Mouse (Mus musculus): ENCODE results near the gene Map2.

The Map2 gene

DNA sequence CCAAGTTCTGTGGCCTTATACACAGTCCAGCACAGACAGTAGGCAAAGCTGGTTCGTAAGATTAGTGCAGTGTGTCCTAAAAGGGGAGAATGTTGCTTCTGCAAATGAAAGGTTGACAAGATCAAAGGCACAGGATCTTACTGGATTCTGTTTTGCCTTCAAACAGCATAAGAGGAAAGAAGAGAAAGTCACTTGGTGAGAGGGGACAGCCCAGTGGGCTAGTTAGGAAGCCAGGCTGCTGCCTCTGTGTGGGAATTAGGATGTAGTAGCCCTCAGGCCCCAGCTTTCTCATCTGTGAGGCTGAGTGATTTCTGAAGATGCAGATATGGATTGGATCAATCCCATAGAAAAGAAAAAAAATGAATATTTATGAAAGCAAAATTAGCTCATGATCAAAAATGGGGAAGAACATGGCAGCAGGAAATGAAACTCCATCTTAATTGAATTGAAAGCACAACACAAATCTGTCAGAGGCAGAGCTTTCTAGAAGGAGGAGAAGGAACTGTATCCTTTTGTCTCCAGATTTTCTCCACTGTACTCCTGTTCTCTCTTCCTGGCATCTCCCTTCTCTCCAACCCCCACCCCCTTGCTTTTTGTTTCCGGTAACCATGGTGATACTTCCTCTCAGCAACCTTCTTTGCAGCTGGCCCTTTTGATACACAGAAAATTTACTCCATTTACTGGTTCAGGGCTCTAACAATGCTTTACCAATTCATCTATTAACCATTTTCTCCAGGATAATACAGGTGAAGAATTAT is 145.5 kb downstream of the Map2 start:
- no peak for DNase-seq

DNA sequence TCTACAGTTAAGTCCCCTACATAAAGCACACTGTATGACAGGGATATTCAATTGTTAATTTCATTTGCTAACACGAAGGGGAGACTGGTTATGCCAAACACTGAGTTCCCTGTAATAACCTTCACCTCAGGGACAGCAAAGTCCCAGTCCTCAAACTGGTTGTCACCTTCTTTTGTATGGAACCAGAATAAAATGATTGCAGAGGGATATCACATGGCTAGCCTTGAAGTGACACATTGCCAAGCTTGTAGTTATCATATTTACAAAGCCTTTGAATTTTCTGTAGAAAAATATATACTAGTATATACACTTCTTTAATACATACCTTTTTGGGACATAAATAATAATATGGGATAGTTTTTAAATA is 146.0 kb downstream of the Map2 start:
- DNase-seq: no peak

DNA sequence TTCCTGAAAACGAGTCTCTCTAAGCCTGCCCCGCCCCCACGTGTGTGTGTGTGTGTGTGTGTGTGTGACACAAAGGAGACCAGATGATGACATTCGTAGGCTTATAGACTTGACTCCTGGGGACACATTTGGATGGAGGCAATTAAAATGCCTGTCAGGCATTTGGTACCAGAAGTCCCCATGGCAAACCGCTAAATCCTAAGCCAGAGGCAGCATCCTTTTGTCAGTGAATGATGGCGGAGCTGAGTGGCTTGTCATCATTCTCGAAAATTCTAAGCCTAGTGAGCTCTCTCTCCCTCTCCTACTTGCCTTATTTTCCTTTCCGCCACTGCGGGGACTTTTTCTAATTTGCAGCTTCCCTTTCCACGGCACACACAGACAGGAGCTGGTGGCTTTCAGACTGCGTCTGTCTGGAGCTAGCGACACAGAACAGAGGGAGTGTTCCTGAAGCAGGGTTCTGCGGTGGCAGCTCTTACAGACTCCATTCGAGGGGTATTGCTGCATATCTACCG is 146.6 kb downstream of the Map2 start:
- no peak for DNase-seq

DNA sequence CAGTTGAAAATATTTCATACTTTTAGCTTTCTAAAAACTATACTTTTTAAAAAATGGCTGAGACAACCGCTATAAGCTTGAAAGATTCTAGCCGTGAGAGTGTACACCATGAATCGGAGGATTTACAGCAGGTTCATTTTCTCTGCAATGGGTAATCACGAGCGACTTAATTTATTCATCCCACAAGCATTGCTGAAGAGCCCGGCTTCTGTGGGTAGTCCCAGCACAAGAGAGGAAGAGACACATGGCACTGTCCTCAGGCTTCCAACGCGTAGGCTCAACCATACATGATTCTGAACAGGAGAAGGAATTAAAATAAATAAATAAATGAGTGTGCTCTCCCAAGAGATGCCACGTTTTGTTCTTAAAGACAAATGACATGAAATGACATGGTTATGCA is 148.4 kb downstream of the Map2 start:
- no peak for DNase-seq

DNA sequence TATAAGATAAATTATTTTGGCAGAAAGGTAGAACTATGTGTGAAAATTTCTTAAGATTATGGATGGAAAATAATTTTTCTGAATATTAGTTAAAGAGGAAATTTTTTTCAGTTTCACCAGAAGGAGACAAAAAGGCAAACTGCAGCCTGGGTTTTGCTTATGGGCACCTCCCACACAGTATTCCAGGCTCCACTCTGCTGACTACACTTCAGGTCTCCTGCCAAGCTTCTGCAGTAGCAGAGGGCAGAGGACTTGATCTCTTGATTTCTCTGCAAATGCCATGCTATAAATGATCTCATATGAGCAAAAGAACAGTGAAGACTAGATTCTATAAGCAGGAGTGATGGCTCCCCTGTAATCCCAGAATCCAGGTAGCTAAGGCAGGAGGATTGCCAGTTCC is 149.9 kb downstream of the Map2 start:
- no peak for DNase-seq

DNA sequence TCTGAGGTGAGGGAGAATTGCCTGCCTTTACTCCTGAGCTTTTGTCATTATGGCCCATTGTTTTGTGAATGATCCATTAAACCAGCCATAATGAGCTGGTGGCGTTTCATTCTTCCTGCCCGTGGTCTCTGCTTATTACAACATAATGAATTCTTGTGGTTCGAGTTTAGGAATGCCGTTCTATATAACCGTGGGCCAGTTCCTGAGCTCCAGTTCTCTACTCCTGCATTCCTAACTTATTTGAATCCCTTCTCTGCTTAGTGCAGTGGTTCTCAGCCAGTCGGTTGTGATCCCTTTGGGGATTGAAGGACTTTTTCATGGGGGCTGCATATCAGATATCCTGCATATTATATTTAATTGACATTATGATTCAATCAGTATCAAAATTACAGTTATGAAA is 153.9 kb downstream of the Map2 start:
- DNase-seq: no peak

DNA sequence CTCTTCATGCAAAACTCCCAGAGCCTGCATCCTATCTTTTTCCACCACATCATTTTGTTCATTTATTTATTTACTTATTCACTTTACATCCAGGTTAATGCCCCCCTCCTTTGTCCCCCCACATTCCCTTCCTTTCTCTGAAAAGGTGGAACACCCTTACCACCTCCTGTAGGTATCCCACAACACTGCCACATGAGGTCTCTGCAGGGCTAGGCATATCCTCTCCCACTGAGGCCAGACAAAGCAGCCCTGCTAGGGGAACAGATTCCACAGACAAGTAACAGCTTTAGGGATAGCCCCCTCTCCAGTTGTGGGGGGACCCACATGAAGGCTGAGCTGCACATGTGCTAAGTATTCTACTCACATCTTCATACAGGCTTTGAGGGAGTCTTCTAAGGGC is 154.5 kb downstream of the Map2 start:
- no peak for DNase-seq

DNA sequence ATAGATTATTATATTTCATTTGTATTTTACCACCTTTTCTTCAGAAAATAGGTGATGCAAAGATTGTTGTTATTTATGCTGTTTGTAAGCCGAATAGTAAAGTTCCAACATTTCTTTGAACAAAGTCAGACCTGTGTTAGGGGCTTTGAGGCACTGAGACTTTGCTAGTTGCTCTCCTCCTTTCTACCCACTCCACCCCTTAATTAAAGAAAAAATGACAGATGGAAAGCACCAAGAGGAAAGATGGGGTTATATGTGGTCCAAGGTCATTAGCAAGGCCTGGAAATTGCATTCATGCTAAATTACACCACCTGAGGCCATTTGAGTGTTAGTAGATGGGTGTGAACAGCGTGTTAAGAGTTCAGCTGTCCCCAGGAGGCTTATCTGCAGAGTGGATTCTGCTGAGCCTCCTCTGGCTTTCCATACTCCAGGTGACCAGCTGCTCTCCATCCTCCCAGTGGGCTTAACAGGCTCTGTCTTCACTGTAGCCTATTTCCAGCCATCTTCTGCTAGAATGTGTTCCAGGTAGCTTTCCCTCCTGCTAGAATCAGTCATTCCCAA is 160.7 kb downstream of the Map2 start:
- no peak for DNase-seq

DNA sequence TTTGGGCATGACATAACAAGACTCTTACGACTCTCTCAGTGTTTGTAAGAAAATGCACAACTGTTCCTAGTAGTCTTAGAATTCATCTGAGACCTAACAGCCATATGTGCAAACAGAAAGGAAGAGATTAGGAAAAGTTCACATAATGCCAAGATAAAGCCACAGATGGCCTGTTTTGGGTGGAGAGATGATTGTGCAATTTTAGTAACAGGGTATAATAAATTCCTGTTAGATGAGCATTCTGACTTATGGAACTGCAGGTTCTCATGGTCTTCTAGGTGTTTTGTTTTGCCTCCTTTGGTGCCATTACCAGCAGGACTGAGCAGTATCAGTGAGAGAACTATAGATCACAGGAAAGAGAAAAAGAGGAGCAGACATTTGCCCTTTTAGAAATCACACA is 164.1 kb downstream of the Map2 start:
- no peak for DNase-seq

DNA sequence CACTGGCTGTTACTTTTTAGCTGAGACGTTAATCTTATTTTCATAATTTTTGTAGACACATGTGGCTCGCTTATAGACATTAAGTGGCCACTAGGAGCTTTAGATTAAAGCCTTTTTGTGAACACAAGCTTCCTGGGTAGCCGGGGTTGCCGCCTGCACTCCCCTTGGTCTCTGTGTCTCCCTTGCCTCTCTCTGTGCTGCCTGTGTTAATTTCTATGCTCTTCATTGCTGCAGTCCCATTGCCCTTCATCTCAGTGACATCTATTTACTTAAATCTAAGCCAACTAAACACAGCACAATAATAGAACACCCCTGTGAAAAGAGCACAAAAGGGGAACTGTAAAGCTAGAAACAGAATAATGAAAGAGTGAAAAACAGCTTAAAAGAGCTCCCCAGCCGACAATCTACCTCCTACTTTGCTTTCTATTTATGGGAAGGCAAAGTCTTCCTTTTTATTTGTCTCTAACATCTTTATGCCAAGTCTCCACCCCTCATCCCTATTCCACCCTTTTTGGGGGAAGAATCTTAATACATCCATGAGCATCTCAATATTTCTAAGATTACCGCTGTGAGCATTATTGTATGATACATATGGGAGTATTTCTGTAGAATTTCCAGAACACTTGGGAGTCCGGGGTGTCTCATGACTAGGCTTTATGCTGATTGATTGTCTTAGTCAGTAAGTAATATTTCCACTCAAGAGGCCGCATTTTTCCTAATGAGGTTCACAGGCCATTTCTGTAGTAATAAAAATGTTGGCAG is 173.5 kb downstream of the Map2 start:
- DNase-seq: no peak

DNA sequence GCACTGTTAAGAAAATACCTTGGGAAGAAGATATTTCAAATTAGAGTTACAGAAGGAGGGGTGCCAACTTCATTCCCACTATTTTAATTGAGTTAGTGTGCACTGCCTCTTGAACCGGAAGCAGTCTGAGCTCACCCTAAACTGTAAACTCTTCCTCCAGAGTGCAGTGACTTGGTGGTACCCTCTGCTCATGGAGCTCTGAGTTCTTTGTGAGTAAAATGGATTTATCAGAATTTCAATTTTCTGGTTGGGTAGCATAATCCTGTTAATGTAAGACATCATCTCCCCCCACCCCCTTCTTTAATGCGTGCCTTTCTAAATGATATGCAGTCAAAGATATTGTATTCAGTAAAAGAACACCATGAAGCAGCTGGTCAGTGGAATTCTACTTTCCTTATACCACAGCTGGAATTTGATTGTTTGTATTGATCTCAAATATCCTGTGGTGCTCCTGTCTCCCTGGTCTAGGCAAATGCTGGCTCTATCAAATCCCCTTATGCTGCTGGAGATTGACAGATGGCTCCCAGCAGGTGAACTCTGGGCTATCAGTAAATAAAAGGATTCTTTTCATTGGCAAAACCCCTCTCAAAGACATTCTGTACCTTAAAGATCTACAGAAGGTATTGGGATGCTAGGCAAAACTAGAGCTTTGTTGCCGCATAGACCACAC is 174.2 kb downstream of the Map2 start:
- DNase-seq: no peak

DNA sequence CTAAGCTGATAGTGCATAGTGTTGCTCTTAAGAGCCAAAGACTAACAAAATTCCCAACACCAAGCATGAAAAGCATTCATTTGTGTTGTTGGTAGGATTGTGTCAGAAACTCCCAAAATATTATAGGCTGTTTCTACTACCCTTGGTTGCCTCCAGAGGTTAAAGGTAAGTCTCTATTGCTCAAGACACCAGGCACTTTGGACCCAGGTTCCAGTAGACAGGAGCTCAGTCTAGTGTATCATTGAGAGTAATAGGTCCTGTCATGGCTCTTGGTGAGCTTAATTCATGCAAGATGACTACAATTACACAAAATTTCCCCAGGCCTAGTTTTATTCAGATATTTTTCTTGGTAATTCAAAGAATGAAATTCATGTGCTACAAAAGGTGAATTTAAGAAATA is 176.3 kb downstream of the Map2 start:
- DNase-seq: no peak

DNA sequence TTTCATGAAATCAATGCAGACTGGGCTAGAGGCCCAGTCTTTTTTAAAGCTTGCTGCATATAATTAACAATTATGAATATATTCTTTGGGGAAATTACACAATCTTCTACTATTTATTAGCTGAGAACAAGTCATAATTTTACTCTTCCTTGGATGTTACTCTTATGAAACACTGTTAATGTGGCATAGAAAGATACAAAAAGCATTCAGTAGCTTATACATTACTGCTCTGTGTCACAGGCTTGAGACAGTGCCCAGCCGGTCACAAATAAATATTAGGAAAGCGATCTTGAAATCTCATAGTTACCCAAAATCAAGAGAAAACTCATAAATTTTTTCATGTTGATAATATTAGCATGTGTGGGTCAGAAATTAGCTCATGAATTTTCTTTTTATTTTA is 186.7 kb downstream of the Map2 start:
- DNase-seq: no peak

DNA sequence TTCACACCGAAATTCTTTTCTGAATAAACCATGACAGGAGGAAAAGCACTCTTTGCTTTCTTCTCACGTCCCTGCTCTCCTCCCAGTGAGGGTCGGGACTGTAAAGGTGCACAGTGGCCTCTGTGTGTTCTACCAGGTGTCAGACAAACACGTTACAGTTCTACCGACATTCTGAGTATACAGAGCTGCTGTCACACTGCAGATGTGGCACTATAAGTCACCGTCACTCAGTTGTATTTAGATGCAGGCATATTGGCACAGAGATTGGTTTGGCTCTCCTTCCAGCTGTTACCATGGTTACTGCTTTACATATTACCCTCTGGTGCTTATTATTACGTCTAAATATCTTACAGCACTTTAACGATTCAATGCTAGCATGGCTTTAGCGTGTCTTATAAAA is 188.2 kb downstream of the Map2 start:
- DNase-seq: no peak

DNA sequence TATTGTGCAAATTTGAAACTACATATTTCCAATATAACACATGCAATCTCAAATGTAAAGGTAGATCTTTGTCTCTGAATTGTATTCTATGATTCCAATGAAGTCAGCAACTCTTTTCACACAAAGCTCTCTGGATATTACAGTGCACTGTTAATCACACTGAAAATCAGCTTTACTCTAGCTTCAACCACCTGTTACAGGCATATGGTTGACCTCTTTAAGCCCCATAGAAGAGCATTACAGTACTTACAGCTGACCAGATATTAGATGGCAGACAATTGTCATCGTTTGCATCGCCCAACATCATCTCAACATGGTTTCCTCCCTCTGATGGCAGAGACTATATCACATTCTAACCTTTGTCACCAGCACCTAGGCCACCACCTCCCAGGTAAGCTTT is 189.3 kb downstream of the Map2 start:
- DNase-seq: no peak

DNA sequence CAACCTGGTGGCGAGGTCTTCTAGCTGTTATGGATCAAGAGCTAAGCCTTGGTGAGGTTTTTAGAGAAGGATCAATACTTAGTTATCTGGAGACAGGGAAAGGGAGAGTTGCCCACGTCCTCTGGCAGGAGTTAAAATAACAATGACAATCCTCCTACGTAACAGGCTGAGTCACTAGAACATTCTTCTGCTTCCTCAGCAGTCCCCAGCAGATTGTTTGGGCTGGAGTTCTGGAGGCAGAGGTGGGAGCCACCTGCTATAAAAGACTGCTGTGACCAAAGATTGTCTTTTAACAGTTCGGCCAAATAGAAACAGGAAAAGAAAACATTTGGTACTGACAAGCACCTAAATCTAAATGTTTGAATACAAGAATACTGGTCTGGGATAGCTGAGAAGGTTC is 190.5 kb downstream of the Map2 start:
- no peak for DNase-seq

DNA sequence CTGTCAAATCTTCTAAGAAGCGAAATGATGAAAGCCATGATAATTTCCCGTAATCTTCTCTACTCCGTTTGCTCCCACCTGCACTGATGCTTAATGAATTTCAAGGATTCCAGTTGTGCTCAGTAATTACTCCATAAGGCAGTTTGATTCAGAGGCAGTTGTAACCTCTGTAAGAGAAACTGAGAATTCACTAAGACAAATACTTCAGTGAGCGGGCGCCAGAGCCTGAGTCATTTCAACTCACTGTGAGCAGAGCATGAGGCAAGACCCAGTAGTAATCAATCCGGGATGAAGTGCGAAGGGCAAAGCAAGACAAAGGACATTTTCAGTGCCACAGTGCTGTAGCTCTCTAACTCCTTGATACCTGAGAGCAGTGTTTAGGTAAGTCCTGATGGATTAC is 194.4 kb downstream of the Map2 start:
- no peak for DNase-seq

DNA sequence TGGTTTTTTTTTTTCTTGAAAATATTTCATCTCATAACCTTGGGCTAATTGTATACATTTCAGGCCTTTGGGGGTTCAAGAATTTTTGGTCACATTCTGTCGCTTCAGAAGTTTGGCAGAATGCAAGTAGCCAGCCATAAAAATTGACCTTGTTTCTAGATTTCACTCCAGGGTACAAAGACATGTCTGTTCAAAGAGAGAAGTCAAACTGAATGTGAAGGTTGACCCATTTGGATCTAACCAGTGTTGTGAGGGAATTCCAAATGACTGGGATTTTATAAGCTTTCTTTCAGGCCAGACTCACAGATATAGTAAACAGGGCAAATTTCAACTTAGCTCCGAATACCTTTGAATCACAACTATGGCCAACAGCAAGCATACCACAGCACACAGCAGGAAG is 196.3 kb downstream of the Map2 start:
- DNase-seq: no peak

DNA sequence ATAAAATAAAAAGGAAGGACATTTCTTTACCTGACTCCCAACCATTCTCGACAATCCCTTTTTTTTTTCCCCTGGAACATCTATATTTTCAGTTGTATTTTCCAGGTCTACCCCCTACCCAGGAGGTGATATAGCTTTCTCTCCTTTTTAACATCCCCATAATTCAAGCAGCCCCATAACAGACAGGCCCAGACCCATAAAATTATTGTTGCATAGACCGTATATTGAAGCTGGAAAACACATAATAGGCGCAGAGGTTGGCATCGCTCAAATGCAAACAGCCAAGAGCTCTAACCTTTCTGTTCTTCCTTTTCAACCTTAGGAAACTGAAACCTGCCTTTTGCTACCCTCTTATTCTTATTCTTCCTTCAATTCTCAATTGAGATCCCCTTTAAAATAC is 211.2 kb downstream of the Map2 start:
- no peak for DNase-seq

DNA sequence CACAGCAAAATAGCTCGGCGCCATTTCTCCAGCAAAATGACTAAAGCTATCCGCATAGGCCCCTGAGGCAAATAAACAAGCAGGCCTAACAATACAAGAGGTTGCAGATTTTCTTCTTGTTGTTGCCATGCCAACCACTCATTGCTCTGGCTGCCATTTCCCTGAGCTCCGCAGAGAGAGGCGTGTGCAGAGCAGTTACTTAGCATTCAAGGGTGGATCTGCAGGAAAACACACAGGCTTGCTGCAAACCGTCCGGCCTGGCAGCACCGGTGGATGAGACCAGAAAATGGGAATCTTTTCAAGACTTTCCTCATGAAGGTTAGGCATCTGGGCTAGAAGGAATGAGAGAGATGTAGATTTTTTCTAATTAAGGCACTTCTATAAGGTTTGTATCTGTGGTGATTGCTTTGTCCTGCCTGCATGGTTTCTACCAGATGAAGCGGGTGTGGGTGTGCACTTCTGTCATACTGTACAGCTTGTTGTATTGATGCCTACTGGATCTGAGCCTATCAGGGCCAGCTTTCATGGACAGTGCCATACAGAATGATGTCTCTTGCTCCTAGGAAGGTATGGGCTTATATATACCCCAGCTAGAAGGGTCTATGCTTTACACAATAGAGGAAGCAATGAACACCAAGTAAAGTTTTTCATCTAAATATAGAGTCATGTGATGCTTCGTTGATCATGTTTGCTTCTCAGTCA is 211.8 kb downstream of the Map2 start:
- no peak for DNase-seq

DNA sequence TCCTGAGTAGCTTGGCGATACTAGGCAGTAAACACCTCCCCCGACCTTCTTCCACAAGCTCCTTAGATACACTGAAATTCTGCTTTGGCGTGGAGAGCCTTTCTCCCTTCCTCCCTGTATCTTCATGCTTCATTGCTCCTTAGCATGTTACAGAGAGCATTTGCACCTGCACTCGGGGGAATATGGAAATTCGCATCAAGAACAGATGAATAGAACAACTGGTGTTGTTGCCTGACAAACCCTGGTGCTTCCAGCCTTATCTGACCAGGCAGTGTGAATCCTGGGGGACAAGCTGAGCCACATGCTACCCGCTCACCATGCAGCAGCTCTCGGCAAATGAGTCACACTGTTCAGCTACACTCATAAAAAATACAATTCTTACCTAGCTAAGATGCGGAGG is 213.5 kb downstream of the Map2 start:
- no peak for DNase-seq

DNA sequence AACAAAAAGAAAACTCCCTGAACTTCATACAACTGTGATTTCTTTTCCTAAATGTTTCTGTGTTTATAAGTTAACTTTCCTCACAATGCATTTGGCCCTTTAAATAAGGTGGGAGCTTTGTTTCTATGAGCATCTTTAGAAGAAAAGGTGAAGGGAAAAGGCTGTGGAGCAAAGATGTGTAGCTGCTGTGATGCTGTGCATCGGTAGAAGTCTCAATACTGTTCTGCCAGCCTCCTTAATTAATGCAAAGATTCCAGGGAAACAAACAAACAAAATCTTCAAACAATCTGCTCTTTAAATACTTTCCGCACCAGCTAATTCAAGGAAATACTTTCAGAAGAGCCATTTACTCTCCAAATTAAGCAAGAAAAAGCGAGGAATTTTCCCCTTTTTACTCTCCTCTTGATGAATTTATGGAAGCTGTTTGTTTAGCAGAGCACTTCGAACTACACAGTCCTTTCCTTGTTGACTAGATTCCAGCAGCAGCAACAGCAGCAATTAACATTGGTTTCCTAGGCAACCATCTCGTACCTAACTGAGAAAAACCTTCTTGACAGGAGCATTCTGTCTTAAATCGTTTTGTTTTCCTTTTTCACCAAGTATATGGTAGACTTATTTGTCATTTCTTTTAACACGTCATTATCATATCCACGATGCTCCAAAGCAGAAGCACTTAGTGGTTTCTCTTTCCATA is 220.0 kb downstream of the Map2 start:
- DNase-seq: no peak

Measured in B cell, adult 2 months (primary cell).